Mouse (Mus musculus) cortical plate, adult 2 months (tissue): ENCODE results near the gene BC052040.

Experiments
- CTCF ChIP-seq: fragments of 200-500 bp; IDR thresholded peaks from 2 replicates; pipeline ENCODE4 v1.5.1; 2011; ENCODE audit warnings: mild to moderate bottlenecking, control low read depth, low read length; ENCODE audit not compliant: insufficient read depth; ENCODE audit errors: extremely low read depth
- POLR2A ChIP-seq: fragments of 200-500 bp; IDR thresholded peaks from 2 replicates; pipeline ENCODE4 v1.6.1; 2011; ENCODE audit warnings: mild to moderate bottlenecking, low read length, control low read depth; ENCODE audit not compliant: insufficient read depth; ENCODE audit errors: extremely low read depth

DNA sequence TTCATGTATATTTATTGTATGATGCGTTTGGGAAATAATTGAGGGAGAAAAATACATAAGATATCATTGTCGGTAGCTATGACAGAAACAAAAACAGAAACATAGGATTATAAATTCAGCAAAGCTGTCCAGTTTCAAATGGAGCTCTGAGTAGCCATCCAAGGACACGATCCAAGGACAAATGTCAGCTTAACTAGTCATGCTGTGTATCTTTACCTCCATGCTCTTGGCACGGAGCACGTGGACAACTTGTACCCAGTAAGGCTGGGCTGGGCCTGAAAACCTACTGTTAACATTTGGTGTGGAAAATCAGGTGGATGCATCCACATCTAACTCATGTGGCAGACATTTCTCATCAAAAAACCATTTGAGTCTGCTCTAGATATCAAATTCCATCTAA lies 41.8 kb upstream of the BC052040 start:
- no peak for TF ChIP-seq POLR2A
- TF ChIP-seq CTCF: no peak
